Mouse (Mus musculus) lung, postnatal 14 days (tissue): Measurements from ENCODE around the gene Vash2.
"Not testable (repeated sequence)": the region's sequence is repeated elsewhere in the genome, so short reads cannot be mapped to it uniquely, and the experiment has no call there.

Experiments
- DNase-seq: peaks from one replicate; pipeline ENCODE4 v3.0.0; 2021

Gene Vash2

DNA sequence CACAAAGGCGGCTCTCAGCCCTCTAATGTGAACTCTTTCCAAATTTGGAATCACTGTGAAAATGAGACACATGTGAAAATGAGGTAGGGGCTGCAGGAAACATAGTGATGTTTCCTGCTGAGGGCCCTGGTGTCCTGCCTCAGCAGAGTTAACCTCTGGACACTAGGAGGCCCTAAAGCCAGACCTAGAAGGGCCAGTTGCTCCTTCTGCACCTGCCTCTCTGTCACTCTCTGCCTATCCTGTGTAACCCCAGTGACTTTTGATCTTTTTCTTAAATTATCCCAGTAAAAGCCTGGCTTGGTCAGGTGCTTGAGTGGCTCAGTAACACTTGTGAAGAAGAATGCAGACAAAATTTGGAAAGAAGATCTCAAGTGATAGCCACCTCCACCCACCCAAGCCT, 4.3 kb downstream of the Vash2 start:
- DNase-seq, result no peak

DNA sequence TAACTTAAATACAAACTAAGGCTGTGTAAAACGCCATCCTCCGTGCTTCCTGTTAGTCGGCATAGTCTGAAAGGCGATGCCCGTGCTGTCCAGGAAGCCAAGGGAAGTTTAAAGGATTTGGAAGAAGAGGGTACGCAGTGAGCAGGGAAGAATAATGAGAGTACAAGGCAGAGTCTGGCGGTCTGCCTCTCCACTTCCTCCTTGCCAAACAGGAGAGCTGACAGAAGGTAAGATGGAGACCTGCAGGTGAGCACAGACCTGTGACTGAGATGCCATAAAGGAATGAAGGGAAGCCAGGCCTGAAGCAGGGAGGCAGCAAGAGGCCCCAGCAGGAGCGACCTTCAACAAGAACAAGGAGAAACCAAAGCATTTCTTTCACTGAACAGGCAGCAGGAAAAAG, 4.9 kb downstream of the Vash2 start:
- DNase-seq, result no peak

DNA sequence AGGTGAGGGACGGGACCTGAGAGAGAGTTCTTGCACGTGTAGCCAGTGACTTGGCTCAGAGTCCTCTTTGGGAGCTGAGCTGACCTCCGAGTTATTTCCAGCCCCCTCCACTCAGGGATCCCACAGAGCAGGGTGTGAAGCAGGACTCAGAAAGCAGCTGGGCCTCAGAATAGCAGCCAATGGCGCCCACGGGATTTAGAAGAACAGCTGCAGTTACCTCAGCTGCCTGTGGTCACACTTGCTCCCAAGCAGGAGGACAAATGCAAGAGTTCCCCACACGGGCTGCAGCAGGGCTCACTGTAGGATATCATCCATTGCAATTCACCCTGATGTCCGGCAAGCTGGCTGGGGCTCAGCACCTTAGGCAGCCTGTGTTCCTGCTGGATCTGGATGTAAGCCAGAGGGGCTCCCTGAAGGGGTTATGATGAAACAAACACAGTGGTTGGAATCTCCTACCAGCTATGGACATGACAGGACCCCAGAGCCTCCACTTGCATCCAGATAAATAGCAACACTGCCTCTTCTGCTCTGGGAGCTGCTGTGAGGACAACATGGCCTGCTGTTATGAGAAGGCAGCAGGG, 6.4 kb downstream of the Vash2 start:
- no peak for DNase-seq

- no peak for DNase-seq
These were observed 7.1 kb downstream of the Vash2 start for GRCm38 (mm10) chr1:190971708-190972610.

DNA sequence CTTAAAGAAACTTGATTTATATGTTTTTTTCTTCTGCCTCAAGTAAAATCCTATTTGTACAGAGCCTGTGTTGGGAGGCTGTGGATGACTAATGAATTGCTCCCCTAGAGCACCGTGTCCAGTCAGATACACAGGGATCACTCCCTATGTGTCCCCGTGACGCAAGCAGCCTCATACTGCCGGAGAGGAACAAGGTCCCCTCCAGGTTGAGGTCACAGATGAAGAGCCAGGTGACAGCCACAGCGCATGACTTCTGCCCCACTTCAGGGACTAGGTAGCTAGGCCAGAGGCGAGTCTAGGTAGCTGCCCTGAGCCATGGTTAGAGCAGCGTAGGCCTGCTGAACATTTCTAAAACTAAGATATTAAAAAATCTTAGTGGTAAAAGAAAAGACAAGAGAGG, 11.1 kb downstream of the Vash2 start:
- no peak for DNase-seq

DNA sequence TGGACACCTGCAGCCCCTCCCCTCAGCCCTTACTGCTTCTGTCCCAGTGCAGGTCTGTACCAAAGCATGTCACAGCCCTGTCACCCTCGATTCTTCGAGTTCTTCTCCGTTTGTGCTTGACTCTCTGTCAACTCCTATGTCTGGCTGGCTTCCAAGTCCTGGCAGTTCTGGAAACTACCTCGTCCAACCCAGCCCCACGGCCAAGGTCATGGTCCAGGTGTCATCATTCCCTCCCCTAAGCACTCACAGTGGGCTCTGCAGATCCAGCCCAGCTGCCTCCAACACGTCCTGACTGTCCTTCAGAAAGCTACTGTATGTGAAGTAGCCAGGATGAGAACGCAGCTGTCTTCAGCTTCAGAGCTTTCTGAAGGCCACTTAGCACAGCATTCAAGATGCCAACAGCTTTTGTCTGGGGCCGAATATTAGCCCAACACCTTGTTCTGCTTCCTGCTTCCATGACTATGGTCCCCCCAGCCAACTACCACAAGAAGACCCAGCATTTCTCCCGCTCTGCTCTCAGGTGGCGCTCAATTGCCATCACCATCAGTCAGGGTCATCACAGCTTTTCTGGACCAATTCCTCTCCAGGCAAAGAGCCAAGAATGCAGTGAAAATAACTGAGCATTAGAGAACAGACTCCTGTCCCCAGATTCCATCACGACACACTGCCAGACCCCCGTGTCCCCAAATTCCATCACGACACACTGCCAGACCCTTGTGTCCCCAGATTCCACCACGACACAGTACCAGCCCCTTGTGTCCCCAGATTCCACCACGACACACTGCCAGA, 13.9 kb downstream of the Vash2 start:
- no peak for DNase-seq

DNA sequence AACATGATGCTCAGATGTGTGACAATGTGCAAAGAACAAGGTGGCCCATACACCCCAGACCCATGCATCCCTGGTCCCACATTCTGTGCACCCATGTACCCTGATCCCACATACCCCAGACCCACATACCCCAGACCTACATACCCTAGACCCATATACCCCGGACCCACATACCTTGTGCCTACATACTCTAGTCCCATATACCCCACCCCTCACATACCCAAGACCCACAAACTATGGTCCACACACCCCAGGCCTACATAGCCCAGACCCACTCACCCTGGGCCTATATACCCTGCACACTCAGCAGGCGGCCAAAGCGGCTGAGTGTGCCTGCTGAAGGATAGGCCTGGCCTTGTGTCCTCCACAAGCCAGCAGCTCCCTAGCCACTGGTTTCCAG, 16.3 kb downstream of the Vash2 start:
- no peak for DNase-seq

- DNase-seq, result no peak
These were observed 20.3 kb downstream of the Vash2 start for GRCm38 (mm10) chr1:190958821-190959220.

DNA sequence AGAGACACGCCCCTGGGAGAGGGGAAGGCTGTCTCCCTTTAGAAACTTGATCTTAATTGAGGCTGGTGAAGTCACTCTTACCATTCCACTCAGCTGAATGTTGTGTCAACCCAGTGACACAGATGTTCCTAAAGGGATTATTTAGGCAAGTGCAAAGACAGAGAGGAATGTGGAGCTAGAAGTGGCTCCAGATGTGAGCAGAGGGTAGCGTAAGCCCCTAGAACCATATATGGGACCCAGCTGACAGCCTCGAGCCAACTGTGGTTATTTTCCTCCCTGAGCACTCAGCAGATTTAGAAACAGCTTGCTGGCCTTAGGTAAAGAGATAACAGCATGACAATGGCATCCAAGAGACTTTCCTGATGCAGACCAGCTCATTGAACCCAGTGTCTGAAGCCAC, 26.1 kb downstream of the Vash2 start:
- no peak for DNase-seq

- no peak for DNase-seq
These were observed 28.1 kb downstream of the Vash2 start for GRCm38 (mm10) chr1:190951014-190951413.

GRCm38 (mm10) chr1:190948846-190949245, 30.2 kb downstream of the Vash2 start:
- DNase-seq, result no peak

DNA sequence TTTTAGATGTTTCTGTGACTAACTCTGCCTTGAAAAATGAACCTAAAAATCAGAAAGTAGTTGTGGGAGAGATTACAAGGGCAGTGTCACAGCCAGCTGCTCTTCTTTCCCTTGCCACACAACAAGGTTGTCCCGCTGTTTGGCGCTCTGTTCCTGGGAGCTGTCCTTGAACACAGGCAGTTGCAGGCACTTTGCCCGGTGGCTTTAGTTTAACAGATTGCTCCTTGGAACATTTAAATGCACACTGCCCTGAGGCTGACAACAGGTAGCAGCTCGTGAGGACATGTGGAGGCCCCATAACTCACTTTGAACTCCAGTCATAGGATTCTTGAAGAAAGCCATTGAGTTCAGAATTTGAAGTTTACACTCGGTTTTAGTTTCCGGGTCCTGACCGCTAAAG, 30.7 kb downstream of the Vash2 start:
- DNase-seq, result no peak

- DNase-seq, result no peak
These were observed 31.1 kb downstream of the Vash2 start for GRCm38 (mm10) chr1:190947986-190948385.

DNA sequence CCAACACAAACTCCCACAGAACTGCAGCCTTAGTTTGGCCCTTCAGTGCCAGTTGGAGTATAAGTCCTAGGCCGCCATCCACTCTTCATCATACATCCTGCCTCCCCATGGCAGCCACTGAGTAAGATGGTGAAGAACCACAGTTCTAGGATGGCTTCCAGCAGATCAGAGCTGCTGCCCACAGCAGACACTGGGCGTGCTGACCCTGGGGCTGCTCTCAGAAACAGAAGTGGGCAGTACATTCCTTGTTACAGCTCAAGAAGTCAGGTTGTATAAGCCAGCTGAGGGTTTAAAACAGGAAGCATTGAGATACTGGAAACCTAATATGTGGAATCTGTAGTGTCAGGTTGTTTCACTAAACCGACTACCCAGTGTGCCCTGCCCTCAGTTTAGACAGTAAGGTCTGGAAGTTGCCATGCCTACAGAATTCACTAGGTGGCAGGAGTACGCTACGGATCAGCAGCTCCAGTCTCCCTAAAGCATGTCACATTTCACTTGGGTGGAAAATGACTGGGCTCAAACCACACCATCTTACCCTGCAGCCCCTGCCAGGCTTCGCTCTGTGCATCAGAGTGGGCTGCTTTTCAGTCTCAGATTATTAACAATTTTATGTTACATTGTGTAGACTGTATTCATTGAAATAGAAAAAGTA, 34.9 kb downstream of the Vash2 start:
- DNase-seq, result peak; percentile 79

GRCm38 (mm10) chr1:190939803-190940202, 39.3 kb downstream of the Vash2 start:
- no peak for DNase-seq

- DNase-seq, result no peak
These were observed 48.9 kb downstream of the Vash2 start for GRCm38 (mm10) chr1:190930181-190930580.

- peak; percentile 52 for DNase-seq
These were observed 49.9 kb downstream of the Vash2 start for GRCm38 (mm10) chr1:190929010-190929695.

DNA sequence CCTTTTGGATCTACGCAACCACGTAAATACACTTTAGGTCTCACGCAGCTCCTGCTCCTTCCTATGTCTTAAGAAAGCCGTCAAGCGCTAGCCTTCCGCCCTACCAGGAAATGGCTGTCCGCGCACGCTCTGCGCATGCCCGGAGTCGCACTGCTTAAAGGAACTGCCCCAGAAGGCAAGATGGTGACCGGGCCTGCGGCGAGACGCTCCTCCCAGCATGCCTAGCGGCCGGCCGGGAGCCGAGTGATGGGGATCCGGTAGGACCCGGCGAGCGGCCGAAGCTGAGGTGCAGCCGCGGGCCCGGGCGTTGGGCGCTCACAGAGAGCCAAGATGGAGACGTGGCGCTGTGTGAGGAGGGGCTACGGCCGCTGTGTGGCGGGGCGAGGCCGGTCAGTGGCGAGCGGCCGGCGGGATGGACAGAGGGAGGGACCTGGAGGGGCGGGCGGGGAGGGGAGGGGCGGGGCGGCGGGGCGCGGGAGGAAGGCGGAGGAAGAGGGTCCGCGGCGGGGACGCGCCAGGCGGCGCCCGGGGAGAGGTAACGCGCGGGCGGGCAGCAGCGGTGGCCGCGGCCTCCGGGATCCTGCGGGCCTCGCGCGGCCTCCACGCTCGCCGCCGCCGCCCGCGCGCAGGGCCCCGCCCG, 50.6 kb downstream of the Vash2 start:
- peak; percentile 98 for DNase-seq

GRCm38 (mm10) chr1:190927751-190928369, 51.2 kb downstream of the Vash2 start:
- DNase-seq, result no peak

DNA sequence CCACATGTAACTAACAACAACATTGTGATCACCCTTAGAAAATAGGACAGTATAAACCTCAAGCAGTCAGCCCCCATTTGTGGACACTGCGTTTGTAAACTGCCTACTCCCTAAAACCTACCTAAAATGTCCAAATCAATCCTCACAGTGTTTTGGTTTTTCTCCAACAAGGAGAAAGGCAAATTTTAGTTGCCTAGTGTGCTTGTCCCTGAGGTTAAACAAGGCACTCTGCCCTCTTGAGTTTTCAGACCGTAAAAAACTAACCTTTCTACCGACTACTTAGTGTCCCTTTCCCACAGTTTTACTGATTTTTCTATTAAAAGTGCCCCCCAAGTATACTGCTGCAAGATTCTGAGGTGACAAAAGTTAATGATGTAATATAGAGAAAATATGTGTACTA, 51.8 kb downstream of the Vash2 start:
- no peak for DNase-seq

- DNase-seq, result not testable (repeated sequence)
These were observed 54.3 kb downstream of the Vash2 start, which contains the start of gene Angel2 for GRCm38 (mm10) chr1:190924812-190925211. TSS of gene Angel2 (plus strand) at chr1:190925112.
